Mouse (Mus musculus): ENCODE data around the gene Rhod. TPM values are rescaled to one million over a fixed set of nuclear protein-coding genes. Genes with fewer than 3 reads are reported as not detected.
"Not testable (repeated sequence)": the region's sequence is repeated elsewhere in the genome, so short reads cannot be mapped to it uniquely, and the experiment has no call there.

Rhod gene
- polyA plus RNA-seq, 1 experiment = 1.1 TPM

DNA sequence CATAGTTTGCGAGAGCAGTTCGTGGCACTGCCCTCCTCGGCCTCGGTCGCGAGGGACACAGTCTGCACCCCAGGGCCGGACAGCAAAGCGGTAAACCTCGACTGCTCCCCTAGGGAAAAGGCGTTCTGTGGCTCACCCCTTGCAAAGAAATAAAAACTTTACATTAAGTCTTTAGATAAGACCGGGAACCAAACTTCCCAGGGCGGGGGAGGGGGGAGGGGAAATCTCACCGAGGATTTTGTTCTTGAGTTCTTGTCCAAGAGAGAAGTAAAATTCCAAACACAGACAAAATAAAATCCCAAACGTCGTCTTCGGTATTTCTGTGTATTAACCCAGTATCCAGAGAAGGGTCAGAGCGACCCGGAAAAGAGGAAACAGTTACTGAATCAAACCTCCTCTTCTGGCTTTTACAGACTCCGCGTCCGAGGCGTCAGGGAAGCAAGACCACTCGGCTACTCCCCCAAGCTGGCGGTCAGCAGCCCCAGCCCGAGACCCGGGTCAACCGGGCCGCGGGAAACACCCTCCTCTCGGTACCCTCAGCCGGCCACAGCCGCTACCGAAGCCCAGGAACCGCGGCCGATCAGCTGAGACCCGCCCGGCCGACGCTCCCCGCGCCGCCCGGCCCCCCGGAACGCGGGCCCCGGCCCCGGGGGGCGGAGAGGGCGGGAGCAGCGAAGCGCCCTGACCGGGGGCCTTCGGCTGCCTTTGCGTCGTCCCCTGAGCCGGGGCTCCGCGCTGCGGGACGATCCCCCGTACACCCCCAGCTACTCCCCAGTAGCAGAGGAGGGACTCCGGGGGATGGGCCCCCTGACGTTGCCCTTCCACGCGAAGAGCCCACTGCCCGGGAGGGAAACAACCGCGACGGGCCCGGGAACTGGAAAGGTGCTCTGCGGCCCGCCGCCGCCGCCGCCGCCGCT, 42.9 kb downstream of the Rhod start:
- H3K4me1 ChIP-seq (ENCODE audit: control insufficient read depth, insufficient read depth, low read length) = peaks cover 8% of the 10 kb centered on the region; the same call in 1 of the 2 replicates

DNA sequence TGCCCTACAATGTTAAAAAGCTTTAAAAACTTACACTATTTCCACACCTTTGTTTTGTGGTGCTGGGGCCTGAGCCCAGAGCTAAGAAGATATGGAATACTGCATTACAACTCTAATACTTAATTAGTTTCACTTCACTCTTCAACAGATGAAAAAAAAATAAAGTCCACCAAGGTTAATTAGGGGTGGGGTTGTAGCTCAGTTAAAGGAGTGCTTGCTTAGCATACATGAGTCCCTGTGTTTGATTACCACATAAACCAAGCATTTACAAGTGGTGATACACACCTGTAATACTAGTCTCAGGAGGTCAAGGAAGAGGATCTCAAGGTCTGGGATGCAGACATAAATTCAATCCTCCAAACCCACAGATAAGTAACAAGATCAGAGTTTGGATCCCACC, 52.0 kb downstream of the Rhod start:
- 0 out of 2 replicates have a peak, but pooled peaks cover 2% of the 10 kb centered on the region for H3K4me1 ChIP-seq (ENCODE audit: control insufficient read depth, insufficient read depth, low read length)
- H3K27ac ChIP-seq (ENCODE audit: insufficient read depth, low read depth, low read length) = no peak overlapping the region
- TF ChIP-seq POLR2A (IDR thresholded peaks at IDR 0.05; ENCODE audit: borderline replicate concordance, low read depth, low read length) = no peak
- TF ChIP-seq CTCF (IDR thresholded peaks at IDR 0.05; ENCODE audit: low read depth, low read length) = no peak
- no peak overlapping the region for H3K4me3 ChIP-seq (ENCODE audit: insufficient read depth, low read length)

More for the DNA sequence above, 42.9 kb downstream of the Rhod start:
- TF ChIP-seq CTCF (IDR thresholded peaks at IDR 0.05; ENCODE audit: low read depth, low read length) = no peak
- no peak for TF ChIP-seq POLR2A (IDR thresholded peaks at IDR 0.05; ENCODE audit: borderline replicate concordance, low read depth, low read length)
- Histone ChIP-seq H3K27ac (ENCODE audit: insufficient read depth, low read depth, low read length) (peak overlapping the region; percentile 80), H3K4me3 (ENCODE audit: insufficient read depth, low read length) (peak overlapping the region; percentile 69)

- H3K4me3 ChIP-seq (ENCODE audit: insufficient read depth, low read length) = no peak overlapping the region
- H3K27ac ChIP-seq (ENCODE audit: insufficient read depth, low read depth, low read length) = no peak overlapping the region
- TF ChIP-seq POLR2A (IDR thresholded peaks at IDR 0.05; ENCODE audit: borderline replicate concordance, low read depth, low read length) (no peak), CTCF (IDR thresholded peaks at IDR 0.05; ENCODE audit: low read depth, low read length) (no peak)
Measured at GRCm38 (mm10) chr19:4385026-4385425, 54.2 kb downstream of the Rhod start.

GRCm38 (mm10) chr19:4384322-4384721, 54.9 kb downstream of the Rhod start:
- Histone ChIP-seq H3K4me1 (ENCODE audit: control insufficient read depth, insufficient read depth, low read length) (0 out of 2 replicates have a peak, but pooled peaks cover 2% of the 10 kb centered on the region), H3K4me3 (ENCODE audit: insufficient read depth, low read length) (no peak overlapping the region), H3K27ac (ENCODE audit: insufficient read depth, low read depth, low read length) (no peak overlapping the region)
- TF ChIP-seq POLR2A (IDR thresholded peaks at IDR 0.05; ENCODE audit: borderline replicate concordance, low read depth, low read length) = no peak
- no peak for TF ChIP-seq CTCF (IDR thresholded peaks at IDR 0.05; ENCODE audit: low read depth, low read length)

More at GRCm38 (mm10) chr19:4385026-4385425, 54.2 kb downstream of the Rhod start:
- H3K4me1 ChIP-seq (ENCODE audit: control insufficient read depth, insufficient read depth, low read length) = 0 out of 2 replicates have a peak, but pooled peaks cover 2% of the 10 kb centered on the region

DNA sequence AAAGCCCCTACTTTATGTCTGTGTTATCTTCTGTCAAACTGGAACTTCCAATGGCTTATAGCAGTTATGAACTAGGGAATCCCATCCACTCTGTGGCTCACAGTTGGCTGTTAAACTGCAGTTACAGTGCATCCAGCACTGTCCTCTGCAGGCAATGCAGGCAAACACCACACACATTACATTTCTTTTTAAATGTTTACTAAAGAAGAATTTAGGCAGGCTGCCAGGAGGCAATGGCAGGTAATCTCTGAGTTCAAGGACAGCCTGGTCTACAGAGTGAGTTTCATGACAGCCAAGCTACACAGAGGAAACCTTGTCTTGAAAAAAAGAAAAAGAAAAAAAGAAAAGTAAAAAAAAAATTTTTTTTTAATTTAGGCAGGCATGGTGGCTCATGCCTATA, 55.9 kb downstream of the Rhod start:
- no peak overlapping the region for H3K4me3 ChIP-seq (ENCODE audit: insufficient read depth, low read length)
- H3K27ac ChIP-seq (ENCODE audit: insufficient read depth, low read depth, low read length) = no peak overlapping the region
- TF ChIP-seq CTCF (IDR thresholded peaks at IDR 0.05; ENCODE audit: low read depth, low read length) (no peak), POLR2A (IDR thresholded peaks at IDR 0.05; ENCODE audit: borderline replicate concordance, low read depth, low read length) (no peak)
- 0 out of 2 replicates have a peak, but pooled peaks cover 2% of the 10 kb centered on the region for H3K4me1 ChIP-seq (ENCODE audit: control insufficient read depth, insufficient read depth, low read length)

- H3K4me3 ChIP-seq (ENCODE audit: insufficient read depth, low read length); H3K27ac ChIP-seq (ENCODE audit: insufficient read depth, low read depth, low read length); H3K4me1 ChIP-seq (ENCODE audit: control insufficient read depth, insufficient read depth, low read length): not testable (repeated sequence)
Measured at GRCm38 (mm10) chr19:4382303-4382702, 56.9 kb downstream of the Rhod start.

Other genes starting within 250 kb of the Rhod start
- 0.77 and 0.83 TPM in 2 replicates for gene Tbc1d10c, start 248.1 kb downstream of the Rhod start, polyA plus RNA-seq (2012; ENCODE audit: insufficient read depth, insufficient read length, missing spikeins)
- gene Ppp1ca, start 247.4 kb downstream of the Rhod start, polyA plus RNA-seq (2012; ENCODE audit: insufficient read depth, insufficient read length, missing spikeins) = 299 and 331 TPM in 2 replicates
- gene Rad9a, start 237.8 kb downstream of the Rhod start, polyA plus RNA-seq (2012; ENCODE audit: insufficient read depth, insufficient read length, missing spikeins) = 25.1 and 27.2 TPM in 2 replicates
- 0.40 and 0.56 TPM in 2 replicates for gene Clcf1, start 225.2 kb downstream of the Rhod start, polyA plus RNA-seq (2012; ENCODE audit: insufficient read depth, insufficient read length, missing spikeins)
- gene AC109138.7, start 225.1 kb downstream of the Rhod start, polyA plus RNA-seq (2012; ENCODE audit: insufficient read depth, insufficient read length, missing spikeins) = not detected in 2 replicates
- gene Pold4, start 207.5 kb downstream of the Rhod start, polyA plus RNA-seq (2012; ENCODE audit: insufficient read depth, insufficient read length, missing spikeins) = 77.5 and 93.5 TPM in 2 replicates
- 84.2 and 87.6 TPM in 2 replicates for gene Ssh3, start 170.3 kb downstream of the Rhod start, polyA plus RNA-seq (2012; ENCODE audit: insufficient read depth, insufficient read length, missing spikeins)
- 21.8 TPM in 2 replicates for gene Ankrd13d, start 156.3 kb downstream of the Rhod start, polyA plus RNA-seq (2012; ENCODE audit: insufficient read depth, insufficient read length, missing spikeins)
- gene Grk2, start 133.2 kb downstream of the Rhod start, polyA plus RNA-seq (2012; ENCODE audit: insufficient read depth, insufficient read length, missing spikeins) = 250 and 278 TPM in 2 replicates
- gene Kdm2a, start 41.1 kb downstream of the Rhod start, polyA plus RNA-seq (2012; ENCODE audit: insufficient read depth, insufficient read length, missing spikeins) = 81.5 and 84.4 TPM in 2 replicates
- gene Syt12, start 38.0 kb upstream of the Rhod start, polyA plus RNA-seq (2012; ENCODE audit: insufficient read depth, insufficient read length, missing spikeins) = not detected in 2 replicates
- not detected in 2 replicates for gene 2010003K11Rik, start 59.2 kb upstream of the Rhod start, polyA plus RNA-seq (2012; ENCODE audit: insufficient read depth, insufficient read length, missing spikeins)
- gene Pcx, start 71.0 kb upstream of the Rhod start, polyA plus RNA-seq (2012; ENCODE audit: insufficient read depth, insufficient read length, missing spikeins) = 1.8 and 3.7 TPM in 2 replicates
- gene Lrfn4, start 176.2 kb upstream of the Rhod start, polyA plus RNA-seq (2012; ENCODE audit: insufficient read depth, insufficient read length, missing spikeins) = 0.50 and 0.73 TPM in 2 replicates
- 25.5 and 33.7 TPM in 2 replicates for gene Rce1, start 186.2 kb upstream of the Rhod start, polyA plus RNA-seq (2012; ENCODE audit: insufficient read depth, insufficient read length, missing spikeins)

Data from bone marrow macrophage, adult 2 months (primary cell).